Mouse (Mus musculus) CH12.LX (cell line): ENCODE results near the gene Gm47791. TPM values are rescaled to one million over a fixed set of nuclear protein-coding genes. Genes with fewer than 3 reads are reported as not detected.

Experiments
- DNase-seq: peaks from one replicate; pipeline ENCODE4 v3.0.0-alpha.2; 2013; ENCODE audit errors: extremely low read depth
- H3K27ac ChIP-seq: 2 replicates; pipeline ENCODE4 v1.5.1; 2012; ENCODE audit warnings: low read depth, mild to moderate bottlenecking, control low read depth, moderate library complexity; ENCODE audit not compliant: insufficient read depth
- H3K27me3 ChIP-seq: replicated peaks from 2 replicates; pipeline ENCODE3; 2012; ENCODE audit warnings: inconsistent platforms
- H3K36me3 ChIP-seq, 2 experiments: replicated peaks in 1 of 2; 2 replicates each; pipeline versions ENCODE3 to v1.6.1; 2012; ENCODE audit warnings: inconsistent platforms in 1 of 2, low read length in 1 of 2, mild to moderate bottlenecking in 1 of 2, mixed read lengths in 1 of 2, moderate library complexity in 1 of 2; ENCODE audit not compliant: control insufficient read depth in 1 of 2, insufficient read depth in 1 of 2
- H3K4me1 ChIP-seq, 2 experiments: 2 replicates each; pipeline ENCODE4 v1.6.1; 2012; ENCODE audit warnings: inconsistent platforms in 1 of 2, moderate library complexity in 1 of 2; ENCODE audit not compliant: insufficient read depth in 2 of 2, control insufficient read depth in 1 of 2
- H3K4me2 ChIP-seq: 2 replicates; pipeline ENCODE4 v1.6.1; 2012; ENCODE audit warnings: low read depth, mild to moderate bottlenecking, control low read depth; ENCODE audit not compliant: poor library complexity, insufficient read depth, severe bottlenecking
- H3K4me3 ChIP-seq, 3 experiments: fragments of 150-350 bp in 1 of 3; sonication (generic) in 1 of 3; replicated peaks in 1 of 3; 2 replicates each; pipeline versions ENCODE3 to v1.5.1; 2011 to 2012; ENCODE audit warnings: low read depth in 2 of 3, low read length in 2 of 3, mild to moderate bottlenecking in 2 of 3, moderate library complexity in 2 of 3, control low read depth in 1 of 3, improper control_type of control experiment in 1 of 3, inconsistent platforms in 1 of 3, mixed read lengths in 1 of 3; ENCODE audit not compliant: poor library complexity in 1 of 3
- H3K79me2 ChIP-seq: replicated peaks from 2 replicates; pipeline ENCODE4 v1.6.1; 2012; ENCODE audit warnings: mild to moderate bottlenecking, moderate library complexity; ENCODE audit not compliant: control insufficient read depth, poor library complexity, insufficient read depth, severe bottlenecking; ENCODE audit errors: extremely low read depth
- H3K9ac ChIP-seq: 2 replicates; pipeline ENCODE4 v1.6.1; 2012; ENCODE audit warnings: low read depth, mild to moderate bottlenecking, control low read depth, moderate library complexity; ENCODE audit not compliant: insufficient read depth
- H3K9me3 ChIP-seq: replicated peaks from 2 replicates; pipeline ENCODE3; 2012; ENCODE audit warnings: low read length, inconsistent platforms, mixed read lengths
- E2F4 ChIP-seq: IDR thresholded peaks from 2 replicates; pipeline ENCODE4 v1.6.1; 2011; ENCODE audit warnings: low read depth, low read length, improper control_type of control experiment; ENCODE audit not compliant: insufficient replicate concordance
- JUND ChIP-seq: conservative IDR thresholded peaks from 2 replicates; pipeline ENCODE4 v1.6.1; 2011; ENCODE audit warnings: low read depth, low read length, improper control_type of control experiment
- KAT2A ChIP-seq: IDR thresholded peaks from 2 replicates; pipeline ENCODE4 v1.6.1; 2012; ENCODE audit warnings: low read length, improper control_type of control experiment, inconsistent platforms; ENCODE audit not compliant: insufficient replicate concordance
- MAFK ChIP-seq: IDR thresholded peaks from 2 replicates; pipeline ENCODE4 v1.6.1; 2011; ENCODE audit warnings: low read length, improper control_type of control experiment; ENCODE audit not compliant: insufficient replicate concordance
- MAX ChIP-seq: IDR thresholded peaks from 2 replicates; pipeline ENCODE4 v1.6.1; 2011; ENCODE audit warnings: low read length, improper control_type of control experiment
- MAZ ChIP-seq: IDR thresholded peaks from 2 replicates; pipeline ENCODE4 v1.6.1; 2012; ENCODE audit warnings: low read depth, mild to moderate bottlenecking, inconsistent platforms, low read length, improper control_type of control experiment, moderate library complexity
- MEF2A ChIP-seq: IDR thresholded peaks from 2 replicates; pipeline ENCODE4 v1.6.1; 2014; ENCODE audit warnings: low read depth, mild to moderate bottlenecking, inconsistent platforms, low read length, improper control_type of control experiment, borderline replicate concordance
- MXI1 ChIP-seq: IDR thresholded peaks from 2 replicates; pipeline ENCODE4 v1.6.1; 2011; ENCODE audit warnings: mild to moderate bottlenecking, low read depth, low read length, improper control_type of control experiment
- NELFE ChIP-seq: IDR thresholded peaks from 2 replicates; pipeline ENCODE4 v1.6.1; 2011; ENCODE audit warnings: low read depth, low read length, improper control_type of control experiment
- POLR2AphosphoS2 ChIP-seq: IDR thresholded peaks from 2 replicates; pipeline ENCODE4 v1.6.1; 2011; ENCODE audit warnings: low read depth, low read length, improper control_type of control experiment
- TBP ChIP-seq: conservative IDR thresholded peaks from 2 replicates; pipeline ENCODE4 v1.6.1; 2011; ENCODE audit warnings: low read depth, low read length, improper control_type of control experiment
- TCF12 ChIP-seq: IDR thresholded peaks from 2 replicates; pipeline ENCODE4 v1.6.1; 2014; ENCODE audit warnings: low read depth, mild to moderate bottlenecking, inconsistent platforms, low read length, improper control_type of control experiment
- USF1 ChIP-seq: IDR thresholded peaks from 2 replicates; pipeline ENCODE4 v1.6.1; 2014; ENCODE audit warnings: low read depth, mild to moderate bottlenecking, inconsistent platforms, low read length, improper control_type of control experiment
- ZC3H11A ChIP-seq: IDR thresholded peaks from 2 replicates; pipeline ENCODE4 v1.6.1; 2012; ENCODE audit warnings: low read depth, mild to moderate bottlenecking, inconsistent platforms, low read length, improper control_type of control experiment
- ZMIZ1 ChIP-seq: IDR thresholded peaks from 2 replicates; pipeline ENCODE4 v1.6.1; 2012; ENCODE audit warnings: low read depth, mild to moderate bottlenecking, inconsistent platforms, low read length, improper control_type of control experiment
- dilution Hi-C: fragments of 300-500 bp; cut with MboI; formaldehyde crosslinking; loops from 2 replicates; pipeline ENCODE4 v1.14.3; 2020; ENCODE audit warnings: low sequenced_read_pairs; ENCODE audit not compliant: extremely low pct_unique_long_range_greater_than_20kb, extremely low pct_ligation_motif_present
- in situ Hi-C: fragments of 300-500 bp; cut with MboI; formaldehyde crosslinking; loops from 3 replicates; pipeline ENCODE4 v1.14.3; 2019; ENCODE audit warnings: low sequenced_read_pairs, low pct_ligation_motif_present, low pct_unique_long_range_greater_than_20kb, mixed read lengths
- polyA plus RNA-seq: library from polyadenylated mRNA; unstranded; fragments of >175 nt; gene quantifications from 2 replicates; pipeline ENCODE4 v1.2.1, GENCODE M21; 2012; ENCODE audit warnings: low read depth; ENCODE audit not compliant: insufficient read length
- total RNA-seq, 2 experiments: library from RNA; depleted of rRNA; stranded (reverse); fragments of 300-350 nt in 1 of 2; fragments of >200 nt in 1 of 2; gene quantifications; 2 replicates each; pipeline ENCODE4 v1.2.3; 2012 to 2014

The Gm47791 gene
- total and polyA plus RNA-seq, 3 experiments = not detected

- 0 out of 2 replicates have a peak, but pooled peaks cover 3% of the 10 kb centered on the region for H3K79me2 ChIP-seq
- in situ Hi-C loops = no loop called here
- no peaks in the 10 kb centered on the region for H3K27me3 ChIP-seq
- no peak for DNase-seq
- dilution Hi-C loops = no loop called here
- peaks cover 47 to 81% of the 10 kb centered on the region in 2 experiments for H3K36me3 ChIP-seq
- H3K4me1 ChIP-seq = peaks cover 0 to 11% of the 10 kb centered on the region in 2 experiments; a peak in 1 of 4 replicates
- H3K4me2 ChIP-seq = no peak overlapping the region
- H3K9ac ChIP-seq = no peak overlapping the region
- H3K9me3 ChIP-seq = no peaks in the 10 kb centered on the region
- H3K27ac ChIP-seq = no peak overlapping the region
- no peak for TF ChIP-seq KAT2A
- no peak for TF ChIP-seq MAZ
- no peak for TF ChIP-seq TCF12
- TF ChIP-seq TBP = no peak
- TF ChIP-seq ZMIZ1 = no peak
- TF ChIP-seq POLR2AphosphoS2 = no peak
- TF ChIP-seq ZC3H11A = no peak
- TF ChIP-seq USF1 = no peak
- no peak for TF ChIP-seq MEF2A
- TF ChIP-seq JUND = no peak
- no peak overlapping the region for H3K4me3 ChIP-seq
These were observed 33.0 kb downstream of the Gm47791 start for GRCm38 (mm10) chr1:82738066-82738465.

- dilution Hi-C loops (no loop called here), in situ Hi-C loops (no loop called here)
- Histone ChIP-seq H3K27ac (no peak overlapping the region), H3K4me2 (no peak overlapping the region), H3K4me3 (no peak overlapping the region), H3K9me3 (no peaks in the 10 kb centered on the region), H3K27me3 (no peaks in the 10 kb centered on the region), H3K36me3 (peaks cover 48 to 97% of the 10 kb centered on the region in 2 experiments), H3K9ac (no peak overlapping the region), H3K4me1 (no peaks in the 10 kb centered on the region), H3K79me2 (no peaks in the 10 kb centered on the region; the same call in 1 of the 2 replicates)
- no peak for DNase-seq
- no peak for TF ChIP-seq MXI1
- no peak for TF ChIP-seq MAFK
- no peak for TF ChIP-seq E2F4
- TF ChIP-seq MAX = no peak
- TF ChIP-seq NELFE = no peak
These were observed 37.7 kb downstream of the Gm47791 start for GRCm38 (mm10) chr1:82733357-82733756.
